ENCODE assay signal across 14 mouse cellular contexts in the genomic region with DNA sequence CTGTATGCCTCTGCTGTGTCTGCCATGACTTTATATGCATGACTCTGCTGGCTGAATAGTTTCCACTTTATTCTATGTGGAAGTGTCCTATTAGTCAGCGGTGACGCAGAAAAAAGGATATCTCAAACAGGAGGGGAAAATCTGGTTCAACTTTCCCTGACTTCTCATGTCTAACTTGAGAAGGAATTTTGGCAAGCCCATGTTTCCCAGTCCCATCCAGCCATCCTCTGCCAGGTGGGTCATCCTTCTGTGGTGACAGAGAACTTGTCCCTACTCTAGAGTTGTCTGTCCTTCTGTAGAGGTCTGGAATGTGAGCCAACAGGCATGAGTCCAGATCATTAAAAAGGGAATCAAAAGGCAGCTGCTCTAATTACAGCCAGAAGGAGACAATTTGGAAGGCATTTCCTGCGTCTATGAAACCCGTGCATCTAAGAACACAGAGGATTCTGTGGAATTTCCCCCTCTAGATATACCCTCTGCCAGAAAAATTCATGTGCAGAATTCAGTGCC. TPM values are rescaled to one million over a fixed set of nuclear protein-coding genes. Genes with fewer than 3 reads are reported as not detected.
DNase-seq lines count a peak whose midpoint lies in the region; ATAC-seq and TF ChIP-seq lines count a peak whose summit lies in the region.
"Had no signal": no experiment of that assay in that cellular context is flagged by ENCODE, and none has a peak within 500 bp of the region (broad histone marks: within the 10 kb centered on the region; RNA-seq: fewer than 3 reads in every experiment).

No protein-coding gene starts in this region.

- DNase-seq in cerebellum, adult 11-12 months = peak; percentile 13
- no peak for DNase-seq in cerebellum, adult 8-10 months
- DNase-seq in kidney, postnatal 0 days (ENCODE audit: low spot score) = peak; percentile 22
- DNase-seq in kidney, adult 18-20 months = no peak
- DNase-seq in retina, adult 2 months (ENCODE audit: low read depth, low spot score) = peak; percentile 3
- no peak for DNase-seq in retina, embryonic 14.5 days (ENCODE audit: low spot score)
- DNase-seq in skeletal muscle tissue, adult 2 months (ENCODE audit: low read depth, low spot score) = peak; percentile 26
- DNase-seq in left cerebral cortex, adult 18-20 months (ENCODE audit: low spot score in 2 of 2) = no peak

- no peaks in the 10 kb centered on the region for H3K27me3 ChIP-seq in kidney, postnatal 0 days (ENCODE audit: insufficient read depth, low read length)
- H3K27me3 ChIP-seq: embryonic facial prominence, embryonic 12.5 days; heart, embryonic 15.5 days; intestine, embryonic 15.5 days; lung, embryonic 15.5 days had no signal

- TF ChIP-seq CTCF in kidney, postnatal 0 days (IDR thresholded peaks at IDR 0.05; ENCODE audit: low read depth) = no peak

- H3K27ac ChIP-seq in kidney, postnatal 0 days = no peak overlapping the region
- H3K27ac ChIP-seq: embryonic facial prominence, embryonic 12.5 days; heart, embryonic 15.5 days; intestine, embryonic 15.5 days; lung, embryonic 15.5 days had no signal

- no peak overlapping the region for H3K4me2 ChIP-seq in kidney, postnatal 0 days (ENCODE audit: low read length)
- H3K4me2 ChIP-seq: embryonic facial prominence, embryonic 12.5 days; heart, embryonic 15.5 days; intestine, embryonic 15.5 days; lung, embryonic 15.5 days had no signal

- H3K4me1 ChIP-seq in kidney, postnatal 0 days (replicated peaks; ENCODE audit: insufficient read depth, low read length) = no peaks in the 10 kb centered on the region
- H3K4me1 ChIP-seq: heart, embryonic 15.5 days; intestine, embryonic 15.5 days; lung, embryonic 15.5 days had no signal

- no peaks in the 10 kb centered on the region for H3K9me3 ChIP-seq in kidney, postnatal 0 days (replicated peaks; ENCODE audit: low read length)
- H3K9me3 ChIP-seq: embryonic facial prominence, embryonic 12.5 days; G1E; heart, embryonic 15.5 days; intestine, embryonic 15.5 days; lung, embryonic 15.5 days had no signal

- no peak overlapping the region for H3K4me3 ChIP-seq in kidney, postnatal 0 days (replicated peaks; ENCODE audit: low read depth, low read length)
- H3K4me3 ChIP-seq: embryonic facial prominence, embryonic 12.5 days; heart, embryonic 15.5 days; intestine, embryonic 15.5 days; lung, embryonic 15.5 days had no signal

- H3K9ac ChIP-seq in kidney, postnatal 0 days (ENCODE audit: low read depth, low read length) = no peak overlapping the region
- H3K9ac ChIP-seq: embryonic facial prominence, embryonic 12.5 days; heart, embryonic 15.5 days; intestine, embryonic 15.5 days; lung, embryonic 15.5 days had no signal

- no peak for ATAC-seq in kidney, postnatal 0 days (replicated peaks; ENCODE audit: low FRiP score, low read depth)
- ATAC-seq: intestine, embryonic 15.5 days; midbrain, embryonic 16.5 days had no signal

- H3K36me3 ChIP-seq in kidney, postnatal 0 days (ENCODE audit: insufficient read depth, low read length) = no peaks in the 10 kb centered on the region
- H3K36me3 ChIP-seq: embryonic facial prominence, embryonic 12.5 days; G1E; heart, embryonic 15.5 days; intestine, embryonic 15.5 days; lung, embryonic 15.5 days had no signal

- 77% methylated on average over 4 of the region's 4 CpGs for WGBS in kidney, postnatal 0 days

RNA-seq across cellular contexts. Expression of a gene that starts 47.6 kb away (rescaled TPM):
- 8.1 and 9.2 TPM in 2 replicates for polyA plus RNA-seq in kidney, postnatal 0 days (2015; fragmentation: Nextera tagmentation; extraction: Ambion mirVana)
- total RNA-seq in left cerebral cortex, adult 18-20 months (2021) = 10 to 100 TPM; 16.3 to 17.4 TPM

Comparison
In these comparisons a context has a peak if more than half of its experiments do, and no peak if none do; other contexts are left out.
1. DNase-seq: peak in cerebellum, adult 11-12 months (single experiment), kidney, postnatal 0 days (single experiment), retina, adult 2 months (single experiment) and skeletal muscle tissue, adult 2 months (single experiment); none in cerebellum, adult 8-10 months (single experiment), kidney, adult 18-20 months (single experiment), retina, embryonic 14.5 days (single experiment) and left cerebral cortex, adult 18-20 months (0 of 2).